Mouse (Mus musculus) urinary bladder, postnatal 36 days (tissue): ENCODE results near the gene Wfdc9.
A peak's percentile ranks its signal among the peaks of the same experiment; 100 is the strongest.

Source experiments
- DNase-seq, 2 experiments: peaks; one replicate each; pipeline ENCODE4 v3.0.0; 2022; ENCODE audit warnings: low spot score in 2 of 2, mixed read lengths in 1 of 2

The Wfdc9 gene

DNA sequence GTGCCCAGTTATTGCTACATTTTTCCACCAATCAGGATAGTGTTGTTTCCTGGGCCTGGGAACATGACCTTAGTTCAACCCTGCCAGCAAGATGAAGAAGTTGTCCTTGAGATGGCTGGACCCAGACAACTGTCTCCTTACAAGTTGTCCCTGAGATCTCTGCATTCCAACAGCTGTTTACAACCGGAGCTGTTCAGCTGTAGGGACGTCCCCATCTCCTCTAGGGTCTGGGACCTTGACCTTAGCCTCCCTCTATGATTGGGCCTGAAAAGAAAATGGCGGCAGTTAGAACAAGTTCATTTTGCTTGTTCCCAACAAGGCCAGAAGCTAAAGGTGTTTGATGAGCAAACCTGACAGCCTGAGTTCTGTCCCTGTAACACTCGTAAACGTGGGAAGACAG is 37.3 kb downstream of the Wfdc9 start:
- DNase-seq = no peak

- DNase-seq = no peak
These were observed 41.0 kb downstream of the Wfdc9 start for GRCm38 (mm10) chr2:164615386-164615785.

- peak in 1 of 2 experiments; percentile 43 for DNase-seq
These were observed 42.9 kb downstream of the Wfdc9 start, which contains the start of the genes Wfdc6b and Wfdc8 for GRCm38 (mm10) chr2:164613471-164613870. Wfdc6b (plus strand) TSS chr2:164613522. Wfdc8 (minus strand) TSS chr2:164613626.

DNA sequence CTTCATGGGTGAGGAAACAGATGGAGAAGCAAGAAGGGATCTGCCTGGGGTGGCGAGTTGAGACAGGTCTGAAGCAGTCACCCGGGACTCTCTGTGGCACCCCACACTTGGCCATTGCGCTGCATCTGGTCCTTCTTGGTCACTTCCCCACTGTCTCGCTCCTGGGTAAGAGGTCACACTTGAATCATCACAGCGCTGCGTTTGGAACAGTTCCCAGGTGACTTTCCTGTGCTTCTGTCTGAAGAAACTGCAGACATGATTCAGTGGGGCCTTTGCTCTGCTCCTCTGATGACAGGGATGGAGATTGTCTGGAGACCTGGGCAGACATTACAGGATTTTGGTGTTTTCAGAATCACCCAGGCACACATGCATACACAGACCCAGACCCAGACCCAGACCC is 47.6 kb downstream of the Wfdc9 start:
- no peak for DNase-seq

- DNase-seq = no peak
These were observed 52.0 kb downstream of the Wfdc9 start for GRCm38 (mm10) chr2:164604411-164604810.

DNA sequence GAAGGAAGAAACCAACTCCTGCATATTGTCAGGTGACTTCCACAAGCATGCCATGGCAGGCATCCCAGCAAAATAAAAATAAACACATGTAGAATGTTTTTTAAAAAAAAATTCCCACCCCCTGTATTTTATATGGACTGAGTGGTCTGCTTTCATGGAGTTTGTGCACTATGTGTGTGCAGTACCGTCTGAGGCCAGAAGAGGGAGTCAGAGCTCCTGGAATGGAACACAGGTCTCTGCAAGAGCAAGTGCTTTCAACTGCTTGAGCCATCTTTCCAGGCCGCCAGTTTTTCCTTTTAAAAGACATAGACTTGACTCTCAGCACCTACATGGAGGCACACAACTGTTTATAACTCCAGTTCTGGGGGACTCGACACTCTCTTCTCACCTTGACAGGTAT is 52.9 kb downstream of the Wfdc9 start:
- DNase-seq = no peak

DNA sequence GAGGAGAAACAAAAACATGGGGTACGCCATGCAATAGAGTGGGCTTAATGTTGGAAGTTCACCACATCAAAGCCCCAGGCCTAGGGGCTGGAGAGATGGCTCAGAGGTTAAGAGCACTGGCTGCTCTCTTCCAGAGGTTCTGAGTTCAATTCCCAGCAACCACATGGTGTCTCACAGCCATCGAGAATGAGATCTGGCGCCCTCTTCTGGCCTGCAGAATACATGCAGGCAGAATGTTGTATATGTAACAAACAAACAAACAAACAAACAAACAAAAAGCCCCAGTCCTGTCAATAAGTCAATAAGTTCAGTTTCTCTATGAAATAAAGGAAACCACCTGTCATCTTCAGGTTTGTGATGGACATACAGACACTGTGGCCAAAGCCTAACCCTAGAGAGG is 56.2 kb downstream of the Wfdc9 start:
- no peak for DNase-seq
